Mouse (Mus musculus) embryo, embryonic 10 days (tissue): ENCODE results near the gene Trim72.
A peak's percentile ranks its signal among the peaks of the same experiment; 100 is the strongest.

Source experiments
- DNase-seq: peaks from one replicate; pipeline ENCODE4 v3.0.0-alpha.2; 2015; ENCODE audit warnings: low spot score

The Trim72 gene

GRCm38 (mm10) chr7:128003688-128004087, at the start of gene Trim72:
TSS of gene Trim72 (plus strand) at chr7:128003949.
- DNase-seq, result no peak

DNA sequence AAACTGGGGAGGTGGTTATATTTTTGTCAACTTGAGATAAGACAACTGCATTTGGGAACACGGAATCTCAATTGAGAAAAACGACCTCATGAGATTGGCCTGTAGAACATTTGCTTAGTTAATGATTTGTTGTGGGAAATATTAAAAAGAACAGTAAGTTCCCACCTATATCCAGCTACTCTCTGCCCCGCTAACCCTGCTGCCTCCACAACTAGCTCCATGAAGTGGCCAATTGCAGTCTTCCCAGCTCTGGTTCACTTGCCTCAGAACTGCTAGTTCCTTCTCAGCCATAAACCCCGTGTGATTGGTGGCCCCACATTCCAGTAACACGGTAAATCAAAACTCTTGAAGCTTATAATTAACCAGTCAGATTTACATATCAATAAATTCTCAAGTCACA, 44.4 kb upstream of the Trim72 start:
- DNase-seq, result no peak

DNA sequence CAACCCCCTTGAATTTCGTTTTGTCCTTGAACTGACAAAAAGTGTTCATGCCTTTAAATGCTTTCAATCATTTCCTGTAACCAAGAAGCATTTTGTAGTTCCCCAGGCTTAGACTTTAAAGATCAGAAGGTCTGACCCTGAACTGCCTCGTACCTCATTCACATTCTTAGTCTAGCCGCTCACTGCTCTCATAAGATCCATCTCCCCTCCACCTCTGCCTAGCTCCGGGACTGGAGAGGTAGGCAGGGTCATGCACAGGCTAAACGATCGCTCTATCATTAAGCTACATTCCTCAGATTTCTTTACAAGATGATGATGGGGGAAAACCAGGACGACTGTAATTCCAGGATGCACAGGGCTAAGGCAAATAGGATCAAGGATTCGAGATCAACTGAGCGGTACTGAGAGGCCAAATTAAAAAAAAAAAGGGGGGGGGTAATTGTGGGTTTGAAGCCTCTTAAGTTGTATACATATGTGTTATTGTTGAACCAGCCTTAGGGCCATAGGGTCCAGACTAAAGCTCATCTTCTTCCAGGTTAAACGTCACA, 37.3 kb upstream of the Trim72 start:
- peak; percentile 68 for DNase-seq

- peak; percentile 96 for DNase-seq
Observed at GRCm38 (mm10) chr7:127967004-127967921, 36.5 kb upstream of the Trim72 start, which contains the start of gene Fus. TSS of gene Fus (plus strand) at chr7:127967457.

GRCm38 (mm10) chr7:127967922-127968828, 35.6 kb upstream of the Trim72 start:
- DNase-seq, result peak; percentile 82

DNA sequence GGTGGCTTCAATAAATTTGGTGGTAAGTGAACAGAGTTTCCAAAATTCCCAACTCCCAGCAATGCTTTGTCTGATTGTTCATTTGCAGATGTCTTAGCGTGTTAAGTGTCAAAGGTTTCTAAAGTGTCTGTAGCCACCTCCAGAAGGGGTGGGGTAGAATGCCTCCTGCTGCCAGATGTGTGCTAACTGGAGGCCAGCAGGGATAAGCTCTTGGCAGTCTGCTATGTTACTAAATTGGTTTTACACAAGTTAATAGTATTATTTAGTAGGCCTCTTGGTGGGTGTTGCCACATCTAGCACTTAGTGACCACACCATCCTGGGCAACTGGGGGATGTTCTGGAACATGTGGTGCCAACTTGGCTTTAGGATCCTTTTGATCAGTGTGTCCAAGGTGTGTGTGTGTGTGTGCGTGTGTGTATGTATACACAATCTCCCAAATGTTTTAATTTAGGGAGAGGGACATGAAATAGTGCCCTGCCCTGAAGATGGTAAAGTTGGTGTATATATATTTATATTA, 29.3 kb upstream of the Trim72 start:
- DNase-seq, result no peak

GRCm38 (mm10) chr7:127978856-127979255, 24.9 kb upstream of the Trim72 start:
- DNase-seq, result no peak

GRCm38 (mm10) chr7:127980606-127981005, 23.1 kb upstream of the Trim72 start:
- no peak for DNase-seq

DNA sequence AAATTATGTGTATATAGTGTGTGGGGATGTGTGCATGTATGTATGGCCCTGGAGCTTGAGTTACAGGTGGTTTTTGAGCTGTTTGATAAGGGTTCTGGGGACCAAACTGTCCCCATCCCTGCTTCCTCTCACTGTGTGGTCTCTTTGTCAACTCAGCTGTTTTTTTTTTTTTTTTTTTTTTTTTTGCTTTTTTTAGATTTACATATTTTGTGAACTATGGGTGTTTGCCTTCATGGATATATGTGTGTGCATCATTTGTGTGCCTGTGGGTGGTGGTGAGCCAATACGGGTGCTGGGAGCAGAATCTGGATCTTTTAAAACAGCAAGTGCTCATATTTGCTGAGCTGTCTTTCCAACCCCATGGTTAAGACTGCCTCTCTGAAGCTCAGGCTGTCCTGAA, 14.8 kb upstream of the Trim72 start:
- DNase-seq, result no peak

GRCm38 (mm10) chr7:127991643-127992487, 11.9 kb upstream of the Trim72 start:
- DNase-seq, result peak; percentile 78

DNA sequence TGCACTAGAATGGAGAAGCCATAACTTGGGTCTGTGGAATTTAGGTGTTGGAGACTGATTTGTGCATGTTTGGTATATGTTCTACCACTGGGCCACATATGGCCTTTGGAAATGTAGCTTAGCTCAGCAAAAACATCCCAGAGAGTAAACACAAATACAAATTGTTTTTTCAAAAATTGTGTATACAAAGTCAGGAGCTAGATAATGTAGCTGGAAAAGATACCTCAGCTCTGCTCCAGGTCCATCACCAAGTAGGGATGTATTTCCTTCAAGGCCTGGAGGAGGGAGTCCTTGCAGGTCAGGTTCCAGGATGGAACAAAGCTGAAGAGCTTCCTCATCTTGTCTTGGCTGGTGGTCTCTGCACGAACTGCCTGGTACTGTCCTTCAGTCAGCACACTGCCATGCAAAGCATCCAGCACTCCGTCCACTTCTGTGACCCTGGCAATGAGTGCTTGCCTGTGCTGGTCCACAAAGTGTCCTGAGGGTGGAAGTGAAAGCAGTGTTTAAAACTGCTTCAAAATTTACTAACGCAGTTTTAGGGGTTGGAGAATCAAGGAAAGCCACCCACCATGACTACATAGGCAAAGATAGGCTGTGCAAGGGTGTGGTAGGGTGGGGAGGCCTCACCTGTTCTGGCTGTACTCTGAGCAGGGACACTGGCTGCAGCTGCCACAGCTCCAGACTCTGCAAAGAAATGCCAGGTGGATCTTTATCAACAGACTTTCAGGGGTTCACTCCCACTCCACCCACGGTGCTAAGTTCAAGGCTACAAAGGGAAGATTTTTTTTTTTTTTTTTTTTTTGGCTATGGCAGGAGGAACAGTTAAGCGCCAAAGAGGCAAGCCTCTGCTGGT, 11.0 kb upstream of the Trim72 start:
- no peak for DNase-seq

DNA sequence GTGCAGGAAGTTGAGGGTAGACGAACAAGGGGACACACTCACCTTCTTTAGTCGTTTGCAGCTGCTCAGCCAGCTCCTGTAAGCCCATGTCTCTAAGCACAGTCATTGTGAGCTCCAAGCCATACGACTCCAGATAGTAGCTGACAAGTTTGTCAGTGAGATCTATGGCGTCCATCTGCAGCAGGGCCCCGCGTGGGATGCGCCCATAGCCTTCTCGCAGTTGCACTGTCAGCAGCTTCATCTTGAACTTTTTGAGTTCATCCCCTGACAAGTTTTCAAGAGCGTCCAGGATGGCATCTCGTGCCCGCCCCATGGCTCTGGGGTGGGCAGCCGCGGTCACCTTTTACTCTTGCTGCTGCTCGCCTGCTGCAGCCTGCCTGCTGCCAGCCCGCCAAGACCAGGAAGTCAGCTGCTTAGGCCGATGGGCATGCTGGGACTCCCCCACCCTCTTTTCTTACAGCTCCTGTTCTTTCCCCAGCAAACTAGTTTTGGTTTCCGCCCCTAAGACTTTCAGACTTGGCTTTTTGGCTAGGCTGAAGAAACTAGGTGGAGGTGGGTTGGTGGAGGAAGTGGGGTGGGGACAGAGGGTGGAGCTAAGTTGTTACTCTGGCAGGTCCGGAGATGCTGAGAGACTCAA, 10.3 kb upstream of the Trim72 start, which contains the start of gene Pycard:
Gene Pycard, minus strand, starts transcription at position 527 of the 637 bp plus-strand sequence.
- peak; percentile 29 for DNase-seq

DNA sequence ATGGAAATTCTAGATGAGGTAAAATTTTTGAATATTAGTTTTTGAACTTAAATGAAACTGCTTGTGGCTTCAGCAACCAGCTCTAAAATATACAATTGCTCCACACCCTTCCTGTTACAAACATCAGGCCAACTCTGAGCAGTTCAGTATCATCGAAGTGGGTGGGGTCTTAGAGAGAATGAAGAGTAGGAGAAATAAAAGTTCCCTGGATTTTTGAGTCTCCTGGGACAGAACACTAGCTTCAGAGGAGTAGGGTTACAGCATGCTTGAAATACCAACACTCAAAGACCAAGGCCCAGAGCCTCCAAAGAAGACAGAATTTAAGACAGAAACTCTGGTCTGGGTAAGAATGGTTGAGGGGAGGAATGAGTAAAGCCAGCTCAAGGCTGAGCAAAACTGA, 4.3 kb upstream of the Trim72 start:
- DNase-seq, result no peak

GRCm38 (mm10) chr7:128000068-128000950, 3.4 kb upstream of the Trim72 start:
- no peak for DNase-seq

GRCm38 (mm10) chr7:128003098-128003497, 651 bp upstream of the Trim72 start:
- DNase-seq, result no peak

- no peak for DNase-seq
Observed at GRCm38 (mm10) chr7:128004150-128004486, 369 bp downstream of the Trim72 start.

GRCm38 (mm10) chr7:128004487-128005362, 976 bp downstream of the Trim72 start:
- peak; percentile 35 for DNase-seq

DNA sequence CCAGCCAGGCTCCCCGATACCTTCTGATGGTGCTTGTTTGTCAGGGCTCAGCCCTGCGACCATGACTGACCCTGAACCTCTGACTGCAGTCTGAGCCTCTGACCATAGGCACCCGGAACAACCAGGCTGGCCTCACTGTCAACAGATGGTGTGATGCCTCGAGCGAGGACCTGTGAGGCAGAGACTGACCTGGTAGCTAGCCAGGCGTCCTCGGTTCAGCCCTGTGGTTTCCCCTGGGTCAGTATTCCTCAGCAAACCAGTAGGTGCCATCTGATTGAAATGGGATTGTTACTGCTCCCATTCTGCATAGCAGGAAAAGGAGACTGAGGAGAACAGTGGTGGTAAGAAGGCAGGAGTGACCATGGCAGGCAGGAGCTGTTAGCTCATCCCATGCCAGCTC, 2.4 kb downstream of the Trim72 start:
- DNase-seq, result no peak
